ENCODE assay signal across 1 mouse cellular context in the genomic region with DNA sequence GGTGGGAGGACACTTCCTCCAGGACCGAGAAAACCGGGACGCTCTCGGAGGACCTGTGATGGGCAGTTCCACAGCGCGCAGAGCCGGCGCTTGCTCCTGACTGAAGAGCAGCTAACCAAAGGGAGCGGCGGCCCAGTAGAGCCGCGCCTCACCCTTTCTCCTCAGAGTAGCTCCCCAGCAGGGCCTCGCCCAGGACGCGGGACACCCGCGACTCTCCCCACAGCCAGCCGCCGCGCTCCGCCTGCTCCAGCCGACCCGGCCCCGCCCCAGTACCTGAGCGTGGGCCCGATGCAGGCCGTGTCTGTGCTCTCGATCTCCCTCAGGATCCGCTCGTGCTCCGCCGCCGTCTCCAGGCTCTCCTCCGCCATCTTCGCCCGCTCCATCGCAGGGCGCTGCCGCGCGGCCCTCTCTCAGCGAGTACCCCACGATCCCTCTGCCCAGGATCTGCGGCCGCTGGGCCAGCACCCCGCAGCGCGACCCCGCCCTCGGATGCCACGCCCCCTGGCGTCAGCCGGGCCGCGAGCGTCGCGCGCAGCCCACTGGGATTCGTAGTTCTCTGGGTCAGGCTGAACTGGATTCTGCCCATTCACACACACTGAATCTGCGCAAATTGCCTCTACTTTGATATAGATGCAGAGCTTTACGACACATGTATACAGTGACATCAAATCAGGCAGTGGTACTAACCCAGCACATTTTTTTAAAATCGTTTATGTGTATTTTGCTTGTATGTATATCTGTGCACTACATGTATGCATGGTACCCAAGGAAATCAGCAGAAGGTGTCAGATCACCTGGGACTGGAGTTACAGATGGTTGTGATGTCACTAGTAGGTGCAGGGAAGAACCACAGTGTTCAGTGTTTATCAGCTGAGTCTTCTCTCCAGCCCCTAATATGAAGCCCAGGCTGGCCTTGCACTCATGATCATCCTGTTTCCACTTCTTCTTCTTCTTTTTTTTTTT.
A peak's percentile ranks its signal among the peaks of the same experiment; 100 is the strongest.
TF ChIP-seq lines count a peak whose summit lies in the region.

A gene (minus strand): TSS at position 491 of the 963 bp plus-strand sequence.

TF ChIP-seq in MEL, 35 proteins besides CTCF, POLR2A, EP300 and RAD21 (continued from another document):
- no peak for TF ChIP-seq ETS1 (IDR thresholded peaks at IDR 0.05; ENCODE audit: low read depth, low read length)
- TF ChIP-seq ZMIZ1 (IDR thresholded peaks at IDR 0.05; ENCODE audit: low read depth, low read length): peak; percentile 68; the same call in 1 of the 2 replicates
- no peak for TF ChIP-seq TBP (IDR thresholded peaks at IDR 0.05; ENCODE audit: low read depth, low read length)
- no peak for TF ChIP-seq ZNF384 (IDR thresholded peaks at IDR 0.05; ENCODE audit: low read depth, low read length)
- peak; percentile 75 for TF ChIP-seq NELFE (IDR thresholded peaks at IDR 0.05; ENCODE audit: low read depth, low read length)
- no peak for TF ChIP-seq USF2 (IDR thresholded peaks at IDR 0.05; ENCODE audit: borderline replicate concordance in 1 of 2, insufficient read depth in 1 of 2, low read depth in 1 of 2, low read length in 2 of 2)
- TF ChIP-seq GATA1 (IDR thresholded peaks at IDR 0.05; ENCODE audit: low read depth, low read length): no peak
- TF ChIP-seq HCFC1 (IDR thresholded peaks at IDR 0.05; ENCODE audit: low read depth, low read length): peak; percentile 96
- no peak for TF ChIP-seq JUND (IDR thresholded peaks at IDR 0.05; ENCODE audit: low read depth, low read length)
- no peak for TF ChIP-seq BHLHE40 (IDR thresholded peaks at IDR 0.05; ENCODE audit: borderline replicate concordance, low read depth, low read length)
